Mouse (Mus musculus) liver, embryonic 12.5 days (tissue): Measurements from ENCODE around the gene Calm3. TPM values are rescaled to one million over a fixed set of nuclear protein-coding genes. Genes with fewer than 3 reads are reported as not detected.

Experiments
- ATAC-seq: fragments of 200-750 bp; cut with Nextera tagmentation; 2 replicates; pipeline ENCODE4 v1.8.0; 2017; ENCODE audit warnings: moderate number of reproducible peaks, mild to moderate bottlenecking, moderate library complexity
- H3K27ac ChIP-seq: fragments of 300-500 bp; sonication (generic); 2 replicates; pipeline ENCODE4 v1.5.1; 2016; ENCODE audit warnings: mild to moderate bottlenecking
- H3K27me3 ChIP-seq: fragments of 300-500 bp; sonication (generic); replicated peaks from 2 replicates; pipeline ENCODE4 v1.6.1; 2016; ENCODE audit warnings: mild to moderate bottlenecking, moderate library complexity
- H3K36me3 ChIP-seq: fragments of 300-500 bp; sonication (generic); 2 replicates; pipeline ENCODE4 v1.6.1; 2016; ENCODE audit warnings: mild to moderate bottlenecking, moderate library complexity
- H3K4me1 ChIP-seq: fragments of 300-500 bp; sonication (generic); 2 replicates; pipeline ENCODE4 v1.6.1; 2016
- H3K4me2 ChIP-seq: fragments of 300-500 bp; sonication (generic); 2 replicates; pipeline ENCODE4 v1.6.1; 2016; ENCODE audit warnings: mild to moderate bottlenecking, moderate library complexity
- H3K4me3 ChIP-seq: fragments of 300-500 bp; sonication (generic); 2 replicates; pipeline ENCODE4 v1.5.1; 2016; ENCODE audit warnings: mild to moderate bottlenecking, moderate library complexity
- H3K9ac ChIP-seq: fragments of 300-500 bp; sonication (generic); 2 replicates; pipeline ENCODE4 v1.6.1; 2016; ENCODE audit warnings: mild to moderate bottlenecking, moderate library complexity
- H3K9me3 ChIP-seq: fragments of 300-500 bp; sonication (generic); replicated peaks from 2 replicates; pipeline ENCODE4 v1.6.1; 2016; ENCODE audit warnings: mild to moderate bottlenecking, moderate library complexity
- WGBS: fragments of 180-500 bp; shearing (Covaris S2); methylation state at CpG from one replicate; pipeline ENCODE4 v1.1.7; 2016; ENCODE audit not compliant: insufficient replicate concordance; 5-methylcytosine and 5-hydroxymethylcytosine counted together
- polyA plus RNA-seq: library from polyadenylated mRNA; unstranded; fragments of >200 nt; fragmentation: Nextera tagmentation; extraction: Ambion mirVana; gene quantifications from 2 replicates; pipeline ENCODE4 v1.2.1, GENCODE M21; 2016

The Calm3 gene
- polyA plus RNA-seq, 1 experiment from 2014 or later = 91.2 TPM

- no peak overlapping the region for H3K27ac ChIP-seq
These were observed 15.5 kb downstream of the Calm3 start for GRCm38 (mm10) chr7:16908367-16908766.

GRCm38 (mm10) chr7:16907842-16908241, 16.1 kb downstream of the Calm3 start:
- Histone ChIP-seq H3K36me3 (no peaks in the 10 kb centered on the region), H3K4me3 (no peak overlapping the region), H3K9ac (no peak overlapping the region), H3K27ac (no peak overlapping the region), H3K9me3 (no peaks in the 10 kb centered on the region), H3K4me2 (peak overlapping the region; percentile 19), H3K27me3 (peaks cover 35% of the 10 kb centered on the region), H3K4me1 (peaks cover 64% of the 10 kb centered on the region)
- 33% methylated on average over 7 of the region's 7 CpGs for WGBS
- no peak for ATAC-seq

More at GRCm38 (mm10) chr7:16908367-16908766, 15.5 kb downstream of the Calm3 start:
- H3K9ac ChIP-seq = no peak overlapping the region
- peak overlapping the region; percentile 19 for H3K4me2 ChIP-seq
- peaks cover 59% of the 10 kb centered on the region for H3K4me1 ChIP-seq
- no peak overlapping the region for H3K4me3 ChIP-seq
- peaks cover 33% of the 10 kb centered on the region for H3K27me3 ChIP-seq
- H3K36me3 ChIP-seq = no peaks in the 10 kb centered on the region
- H3K9me3 ChIP-seq = no peaks in the 10 kb centered on the region
- 5% methylated on average over 11 of the region's 11 CpGs for WGBS
- ATAC-seq = no peak

- ATAC-seq = no peak
- H3K9me3 ChIP-seq = no peaks in the 10 kb centered on the region
- H3K4me1 ChIP-seq = peaks cover 72% of the 10 kb centered on the region
- no peak overlapping the region for H3K9ac ChIP-seq
- no peak overlapping the region for H3K4me2 ChIP-seq
- H3K4me3 ChIP-seq = no peak overlapping the region
- H3K27ac ChIP-seq = no peak overlapping the region
- H3K36me3 ChIP-seq = no peaks in the 10 kb centered on the region
- WGBS = 82% methylated on average over 41 of the region's 41 CpGs
- H3K27me3 ChIP-seq = peaks cover 35% of the 10 kb centered on the region
These were observed 16.9 kb downstream of the Calm3 start for GRCm38 (mm10) chr7:16906889-16907559.

GRCm38 (mm10) chr7:16906281-16906680, 17.6 kb downstream of the Calm3 start, which contains the start of gene Ptgir:
Gene Ptgir, plus strand, starts transcription at chr7:16906490.
- Histone ChIP-seq H3K4me2 (0 out of 2 replicates have a peak within 1 kb of the TSS, but pooled peaks have one; percentile 10), H3K27ac (peak within 1 kb of the TSS; percentile 7; the same call in 1 of the 2 replicates), H3K27me3 (peaks cover 35% of the 10 kb centered on the region), H3K9me3 (no peaks in the 10 kb centered on the region), H3K36me3 (no peaks in the 10 kb centered on the region), H3K4me3 (no peak within 1 kb of the TSS), H3K9ac (no peak within 1 kb of the TSS), H3K4me1 (peaks cover 77% of the 10 kb centered on the region)
- 0 out of 2 replicates have a peak, but pooled peaks have one; percentile 8 for ATAC-seq
- WGBS = 8% methylated on average over 6 of the region's 6 CpGs

- H3K4me2 ChIP-seq = 0 out of 2 replicates have a peak overlapping the region, but pooled peaks have one; percentile 10
- H3K27ac ChIP-seq = peak overlapping the region; percentile 7; the same call in 1 of the 2 replicates
- H3K9me3 ChIP-seq = no peaks in the 10 kb centered on the region
- H3K36me3 ChIP-seq = no peaks in the 10 kb centered on the region
- 26% methylated on average over 9 of the region's 9 CpGs for WGBS
- peaks cover 77% of the 10 kb centered on the region for H3K4me1 ChIP-seq
- no peak overlapping the region for H3K4me3 ChIP-seq
- H3K9ac ChIP-seq = no peak overlapping the region
- peak; percentile 53 for ATAC-seq
- H3K27me3 ChIP-seq = peaks cover 38% of the 10 kb centered on the region
These were observed 18.4 kb downstream of the Calm3 start for GRCm38 (mm10) chr7:16905491-16906021.

GRCm38 (mm10) chr7:16904120-16904675, 19.7 kb downstream of the Calm3 start:
- Histone ChIP-seq H3K4me1 (peaks cover 72% of the 10 kb centered on the region), H3K4me2 (no peak overlapping the region), H3K9ac (no peak overlapping the region), H3K27me3 (peaks cover 42% of the 10 kb centered on the region), H3K9me3 (no peaks in the 10 kb centered on the region), H3K27ac (no peak overlapping the region), H3K36me3 (no peaks in the 10 kb centered on the region), H3K4me3 (no peak overlapping the region)
- WGBS = 40% methylated on average over 8 of the region's 10 CpGs
- no peak for ATAC-seq

GRCm38 (mm10) chr7:16903439-16903955, 20.4 kb downstream of the Calm3 start:
- Histone ChIP-seq H3K4me1 (peaks cover 66% of the 10 kb centered on the region), H3K9ac (no peak overlapping the region), H3K27ac (no peak overlapping the region), H3K36me3 (no peaks in the 10 kb centered on the region), H3K9me3 (no peaks in the 10 kb centered on the region), H3K4me3 (no peak overlapping the region), H3K4me2 (no peak overlapping the region), H3K27me3 (peaks cover 41% of the 10 kb centered on the region)
- WGBS = 20% methylated on average over 2 of the region's 2 CpGs
- ATAC-seq = 0 out of 2 replicates have a peak, but pooled peaks have one; percentile 16

- Histone ChIP-seq H3K4me2 (no peak overlapping the region), H3K9ac (no peak overlapping the region), H3K27me3 (peaks cover 29% of the 10 kb centered on the region), H3K36me3 (no peaks in the 10 kb centered on the region), H3K9me3 (no peaks in the 10 kb centered on the region), H3K27ac (no peak overlapping the region), H3K4me3 (no peak overlapping the region), H3K4me1 (peaks cover 38% of the 10 kb centered on the region)
- ATAC-seq = no peak
- WGBS = 37% methylated on average over 5 of the region's 5 CpGs
These were observed 23.4 kb downstream of the Calm3 start for GRCm38 (mm10) chr7:16900526-16900925.

GRCm38 (mm10) chr7:16895511-16895910, 28.4 kb downstream of the Calm3 start:
- Histone ChIP-seq H3K36me3 (no peaks in the 10 kb centered on the region), H3K27me3 (peaks cover 69% of the 10 kb centered on the region), H3K9ac (no peak overlapping the region), H3K9me3 (no peaks in the 10 kb centered on the region), H3K4me3 (peak overlapping the region; percentile 12), H3K4me1 (peaks cover 37% of the 10 kb centered on the region), H3K4me2 (peak overlapping the region; percentile 52), H3K27ac (no peak overlapping the region)
- ATAC-seq = no peak
- 33% methylated on average over 10 of the region's 10 CpGs for WGBS

- Histone ChIP-seq H3K4me1 (peaks cover 37% of the 10 kb centered on the region), H3K9ac (no peak overlapping the region), H3K4me2 (peak overlapping the region; percentile 52), H3K36me3 (no peaks in the 10 kb centered on the region), H3K9me3 (no peaks in the 10 kb centered on the region), H3K27me3 (peaks cover 74% of the 10 kb centered on the region), H3K27ac (no peak overlapping the region), H3K4me3 (peak overlapping the region; percentile 12)
- WGBS = under 1% methylated on average over 24 of the region's 24 CpGs
- ATAC-seq = peak; percentile 33; the same call in 1 of the 2 replicates
These were observed 28.9 kb downstream of the Calm3 start for GRCm38 (mm10) chr7:16895000-16895399.

GRCm38 (mm10) chr7:16894279-16894678, 29.6 kb downstream of the Calm3 start:
- H3K4me2 ChIP-seq = 0 out of 2 replicates have a peak overlapping the region, but pooled peaks have one; percentile 2
- H3K27me3 ChIP-seq = peaks cover 74% of the 10 kb centered on the region
- H3K4me1 ChIP-seq = peaks cover 37% of the 10 kb centered on the region
- no peaks in the 10 kb centered on the region for H3K36me3 ChIP-seq
- H3K27ac ChIP-seq = no peak overlapping the region
- WGBS = 2% methylated on average over 4 of the region's 4 CpGs
- no peak overlapping the region for H3K4me3 ChIP-seq
- H3K9ac ChIP-seq = no peak overlapping the region
- no peaks in the 10 kb centered on the region for H3K9me3 ChIP-seq
- ATAC-seq = no peak

- Histone ChIP-seq H3K27me3 (peaks cover 74% of the 10 kb centered on the region), H3K4me3 (no peak overlapping the region), H3K36me3 (no peaks in the 10 kb centered on the region), H3K9me3 (no peaks in the 10 kb centered on the region), H3K4me2 (no peak overlapping the region), H3K4me1 (peaks cover 37% of the 10 kb centered on the region), H3K27ac (no peak overlapping the region), H3K9ac (no peak overlapping the region)
- no peak for ATAC-seq
- 12% methylated on average over 5 of the region's 6 CpGs for WGBS
These were observed 30.3 kb downstream of the Calm3 start for GRCm38 (mm10) chr7:16893612-16894011.
